Mouse (Mus musculus) retina, postnatal 7 days (tissue): ENCODE data around the gene Slc35b2.
A peak's percentile ranks its signal among the peaks of the same experiment; 100 is the strongest.

ENCODE experiments used
- DNase-seq: peaks from one replicate; pipeline ENCODE4 v3.0.0-alpha.2; 2012; ENCODE audit warnings: low read depth, low spot score

The Slc35b2 gene

GRCm38 (mm10) chr17:45563655-45564530 is at the start of gene Slc35b2:
Slc35b2 (plus strand) TSS chr17:45563874.
- DNase-seq = peak; percentile 88

- no peak for DNase-seq
Observed at GRCm38 (mm10) chr17:45515204-45515726, 48.4 kb upstream of the Slc35b2 start.

GRCm38 (mm10) chr17:45515806-45516205 is 47.9 kb upstream of the Slc35b2 start:
- DNase-seq = no peak

- peak; percentile 69 for DNase-seq
Observed at GRCm38 (mm10) chr17:45516488-45516887, 47.2 kb upstream of the Slc35b2 start.

- no peak for DNase-seq
Observed at GRCm38 (mm10) chr17:45517135-45517534, 46.5 kb upstream of the Slc35b2 start.

GRCm38 (mm10) chr17:45517549-45518215 is 46.0 kb upstream of the Slc35b2 start:
- no peak for DNase-seq

GRCm38 (mm10) chr17:45518766-45519475 is 44.8 kb upstream of the Slc35b2 start:
- no peak for DNase-seq

DNA sequence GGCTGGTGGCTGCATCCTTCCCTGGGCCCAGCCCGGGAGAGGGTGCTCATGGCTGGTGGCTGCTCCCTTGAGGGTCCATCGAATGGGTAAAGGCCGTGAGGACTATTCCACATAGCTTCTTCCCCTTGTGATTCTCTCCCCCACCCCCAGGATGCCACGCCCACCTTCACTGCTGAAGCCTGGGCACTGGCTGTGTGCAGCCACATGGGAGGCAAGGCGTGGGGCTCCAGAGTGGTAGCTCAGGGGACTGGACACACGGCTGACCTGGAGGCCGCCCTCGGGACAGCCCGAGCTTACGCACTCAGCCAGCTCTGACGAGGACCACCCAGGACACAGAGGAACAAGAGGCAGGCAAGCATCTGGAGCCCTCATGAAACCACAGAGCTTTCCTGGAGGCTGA is 43.5 kb upstream of the Slc35b2 start:
- DNase-seq = no peak

DNA sequence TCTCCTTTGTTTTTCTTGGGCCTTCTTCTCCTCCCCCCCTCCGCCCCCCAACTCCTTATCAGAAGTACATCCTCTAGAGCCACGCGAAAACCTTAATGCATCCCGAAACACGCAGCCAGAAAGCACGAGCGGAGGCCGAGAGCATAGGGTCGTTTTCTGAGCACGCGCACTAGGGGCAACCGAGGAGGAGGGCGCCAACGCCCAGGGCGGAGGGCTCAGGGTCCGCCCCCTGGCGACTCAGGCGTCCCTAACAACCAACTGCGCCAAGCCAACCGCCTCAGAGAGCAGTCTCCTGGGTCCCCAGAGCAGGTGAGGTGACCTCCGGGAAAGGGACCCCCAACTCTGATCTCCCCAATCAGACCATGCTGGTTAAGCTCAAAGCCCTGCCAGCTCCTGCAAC is 40.4 kb upstream of the Slc35b2 start, which contains the start of gene Tcte1:
TSS of gene Tcte1 (plus strand) at position 172 of the 400 bp plus-strand sequence.
- peak; percentile 35 for DNase-seq

GRCm38 (mm10) chr17:45524961-45525360 is 38.7 kb upstream of the Slc35b2 start:
- no peak for DNase-seq

DNA sequence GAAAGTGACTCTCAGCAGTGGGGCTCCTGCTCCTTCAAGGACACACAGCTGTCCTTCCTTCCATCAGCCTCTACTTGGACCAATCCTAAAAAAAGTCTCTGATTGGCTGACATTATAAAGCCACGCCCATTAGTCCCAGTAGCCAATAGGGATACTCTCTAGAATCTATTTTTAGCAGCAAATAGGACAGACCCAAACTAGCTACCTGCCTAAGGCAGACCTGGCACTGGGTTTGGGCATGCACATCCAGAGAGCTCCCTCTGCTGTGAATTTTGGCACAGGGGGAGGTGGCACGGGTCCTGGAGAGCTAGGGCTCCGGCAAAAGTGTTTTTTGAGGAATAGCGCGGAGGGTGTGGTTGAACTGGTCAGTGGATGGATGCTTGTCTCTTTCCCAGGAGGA is 37.1 kb upstream of the Slc35b2 start:
- DNase-seq = no peak

GRCm38 (mm10) chr17:45530346-45530782 is 33.3 kb upstream of the Slc35b2 start:
- no peak for DNase-seq

DNA sequence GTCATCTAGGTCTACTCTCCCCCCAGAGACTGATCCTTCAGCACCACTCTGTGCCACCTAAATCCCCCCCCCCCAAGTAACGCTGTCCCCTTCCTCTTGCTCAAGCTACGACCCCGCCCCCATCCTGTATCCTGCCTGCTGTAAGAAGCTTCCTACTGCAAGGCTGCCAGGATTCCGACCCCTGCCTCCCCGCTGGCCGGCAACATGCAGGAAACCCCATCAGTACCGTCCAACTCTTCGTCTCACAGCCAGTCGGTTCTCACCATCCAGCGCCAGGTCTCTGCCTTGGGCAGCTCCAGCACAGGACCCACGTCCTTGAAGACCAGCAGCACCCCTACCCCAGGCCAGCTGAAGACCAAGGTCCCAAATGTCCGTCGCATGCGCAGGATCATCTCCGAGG is 30.8 kb upstream of the Slc35b2 start:
- DNase-seq = no peak

DNA sequence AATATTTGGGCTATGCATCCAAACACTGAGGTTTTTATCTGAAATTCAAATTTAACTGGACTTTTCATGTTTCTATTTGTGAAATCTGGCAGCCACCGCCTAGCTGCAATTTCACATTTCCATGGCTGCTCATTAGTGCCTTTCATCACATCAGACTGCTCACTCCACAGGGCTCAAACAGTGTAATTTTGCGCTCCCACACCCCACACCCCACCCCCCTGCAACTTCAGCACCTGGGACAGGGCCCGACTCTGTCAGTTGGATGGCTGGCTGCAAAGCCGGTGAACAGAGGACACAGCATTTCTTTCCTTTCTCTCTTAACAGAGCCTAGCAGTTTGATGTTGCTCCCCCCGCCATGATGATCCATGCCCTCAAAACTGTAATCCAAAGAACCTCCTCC is 27.4 kb upstream of the Slc35b2 start:
- DNase-seq = no peak

GRCm38 (mm10) chr17:45538394-45538793 is 25.3 kb upstream of the Slc35b2 start:
- no peak for DNase-seq

- DNase-seq = no peak
Observed at GRCm38 (mm10) chr17:45539664-45540063, 24.0 kb upstream of the Slc35b2 start.

DNA sequence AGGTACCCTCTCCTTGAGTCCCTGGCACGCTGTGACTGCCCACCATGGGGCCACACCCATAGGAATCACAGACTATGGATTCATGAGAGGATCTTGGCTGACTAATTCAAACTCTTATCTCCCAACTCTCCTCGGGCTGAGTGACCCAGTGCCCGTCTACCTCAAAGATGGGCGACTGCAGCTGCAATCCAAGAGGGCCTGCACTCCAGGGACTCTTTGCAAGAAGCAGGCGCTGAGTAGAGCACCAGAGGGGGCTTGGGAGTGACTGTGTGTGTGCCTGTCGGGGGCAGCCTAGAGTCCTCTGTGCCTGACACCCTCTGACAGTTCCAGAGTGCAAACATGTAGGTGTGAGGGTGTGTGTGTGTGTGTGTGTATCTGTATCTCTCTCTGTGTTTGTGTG is 21.5 kb upstream of the Slc35b2 start:
- DNase-seq = no peak

GRCm38 (mm10) chr17:45542705-45543104 is 21.0 kb upstream of the Slc35b2 start:
- DNase-seq = no peak

- DNase-seq = no peak
Observed at GRCm38 (mm10) chr17:45543115-45543514, 20.6 kb upstream of the Slc35b2 start.

- DNase-seq = no peak
Observed at GRCm38 (mm10) chr17:45544001-45544872, 19.4 kb upstream of the Slc35b2 start.

- DNase-seq = no peak
Observed at GRCm38 (mm10) chr17:45544873-45545277, 18.8 kb upstream of the Slc35b2 start.
